In genomic region chr6:31933364-31933763, GRCm38 (mm10) we compare ENCODE assay signal across 11 mouse cellular contexts.
A peak's percentile ranks its signal among the peaks of the same experiment; 100 is the strongest.
DNase-seq lines count a peak whose midpoint lies in the region; ATAC-seq lines count a peak whose summit lies in the region.
"Had no signal": no experiment of that assay in that cellular context is flagged by ENCODE, and none has a peak within 500 bp of the region (broad histone marks: within the 10 kb centered on the region; RNA-seq: fewer than 3 reads in every experiment).

No protein-coding gene starts in this region.

- no peak overlapping the region for H3K9ac ChIP-seq in kidney, embryonic 15.5 days
- no peak overlapping the region for H3K9ac ChIP-seq in midbrain, embryonic 16.5 days (ENCODE audit: low read depth, low read length)
- H3K9ac ChIP-seq: embryonic facial prominence, embryonic 13.5 days; heart, embryonic 13.5 days; intestine, embryonic 15.5 days had no signal

- peaks cover 27% of the 10 kb centered on the region for H3K4me1 ChIP-seq in kidney, embryonic 15.5 days
- H3K4me1 ChIP-seq in midbrain, embryonic 16.5 days (ENCODE audit: control insufficient read depth, insufficient read depth, low read length): peaks cover 7% of the 10 kb centered on the region; the same call in 1 of the 2 replicates

- DNase-seq in ES-CJ7 (ENCODE audit: low read depth, low spot score) (peak; percentile 47), ZHBTc4 (ENCODE audit: low read depth, low spot score) (peak; percentile 67)
- no peak for DNase-seq in spleen, postnatal 10 days (ENCODE audit: low spot score in 2 of 2)
- DNase-seq in adrenal gland, adult 8-10 months: no peak
- DNase-seq in gastrocnemius, postnatal 14 days: no peak

- H3K36me3 ChIP-seq in kidney, embryonic 15.5 days: no peaks in the 10 kb centered on the region
- no peaks in the 10 kb centered on the region for H3K36me3 ChIP-seq in midbrain, embryonic 16.5 days (ENCODE audit: control insufficient read depth, insufficient read depth, low read length)
- H3K36me3 ChIP-seq: embryonic facial prominence, embryonic 13.5 days; heart, embryonic 13.5 days; intestine, embryonic 15.5 days had no signal

- ATAC-seq in kidney, embryonic 15.5 days (replicated peaks; ENCODE audit: low FRiP score): peak; percentile 78
- 0 out of 2 replicates have a peak, but pooled peaks have one; percentile 19 for ATAC-seq in midbrain, embryonic 16.5 days
- ATAC-seq: intestine, embryonic 15.5 days had no signal

- intact Hi-C loops in gastrocnemius, postnatal 14 days (cut with DNase I; ENCODE audit: low total_unique reads): no loop called here

- peak overlapping the region; percentile 24 for H3K4me2 ChIP-seq in kidney, embryonic 15.5 days
- no peak overlapping the region for H3K4me2 ChIP-seq in midbrain, embryonic 16.5 days (ENCODE audit: low read length)
- H3K4me2 ChIP-seq: embryonic facial prominence, embryonic 13.5 days; heart, embryonic 13.5 days; intestine, embryonic 15.5 days had no signal

- WGBS in kidney, embryonic 15.5 days: 27% methylated on average over 5 of the region's 5 CpGs
- 21% methylated on average over 5 of the region's 5 CpGs for WGBS in midbrain, embryonic 16.5 days

- H3K27me3 ChIP-seq in kidney, embryonic 15.5 days: peaks cover 6% of the 10 kb centered on the region
- peaks cover 2% of the 10 kb centered on the region; the same call in 1 of the 2 replicates for H3K27me3 ChIP-seq in midbrain, embryonic 16.5 days (ENCODE audit: control insufficient read depth, insufficient read depth, low read depth, low read length)
- H3K27me3 ChIP-seq: intestine, embryonic 15.5 days had no signal

- H3K9me3 ChIP-seq in kidney, embryonic 15.5 days (replicated peaks): no peaks in the 10 kb centered on the region
- H3K9me3 ChIP-seq in midbrain, embryonic 16.5 days (replicated peaks; ENCODE audit: control insufficient read depth, low read length, poor library complexity, severe bottlenecking): no peaks in the 10 kb centered on the region
- H3K9me3 ChIP-seq: embryonic facial prominence, embryonic 13.5 days; heart, embryonic 13.5 days; intestine, embryonic 15.5 days; megakaryocyte, embryonic 14.5 days had no signal

- no peak overlapping the region for H3K4me3 ChIP-seq in kidney, embryonic 15.5 days (replicated peaks)
- H3K4me3 ChIP-seq in midbrain, embryonic 16.5 days (ENCODE audit: low read depth, low read length): no peak overlapping the region
- H3K4me3 ChIP-seq: embryonic facial prominence, embryonic 13.5 days; heart, embryonic 13.5 days; intestine, embryonic 15.5 days; megakaryocyte, embryonic 14.5 days had no signal

- peak overlapping the region; percentile 57 for H3K27ac ChIP-seq in kidney, embryonic 15.5 days
- no peak overlapping the region for H3K27ac ChIP-seq in midbrain, embryonic 16.5 days (ENCODE audit: low read length)
- H3K27ac ChIP-seq: embryonic facial prominence, embryonic 13.5 days; heart, embryonic 13.5 days; intestine, embryonic 15.5 days had no signal

Comparison
In these comparisons a context has a peak if more than half of its experiments do, and no peak if none do; other contexts are left out.
1. DNase-seq: peak in ES-CJ7 (single experiment) and ZHBTc4 (single experiment); none in spleen, postnatal 10 days (0 of 2), adrenal gland, adult 8-10 months (single experiment) and gastrocnemius, postnatal 14 days (single experiment).